Mouse (Mus musculus) forebrain, embryonic 10.5 days (tissue): ENCODE data around the gene Vmn1r128. TPM values are rescaled to one million over a fixed set of nuclear protein-coding genes. Genes with fewer than 3 reads are reported as not detected.
"Not testable (repeated sequence)": the region's sequence is repeated elsewhere in the genome, so short reads cannot be mapped to it uniquely, and the experiment has no call there.

Source experiments
- DNase-seq: peaks from one replicate; pipeline ENCODE4 v3.0.0-alpha.2; 2017; ENCODE audit warnings: low spot score; ENCODE audit errors: extremely low spot score
- H3K27ac ChIP-seq: fragments of 300-500 bp; sonication (generic); 2 replicates; pipeline ENCODE4 v1.5.1; 2016; ENCODE audit warnings: mild to moderate bottlenecking
- H3K27me3 ChIP-seq: fragments of 300-500 bp; sonication (generic); 2 replicates; pipeline ENCODE4 v1.6.1; 2016; ENCODE audit warnings: mild to moderate bottlenecking; ENCODE audit not compliant: poor library complexity, severe bottlenecking
- H3K36me3 ChIP-seq: fragments of 300-500 bp; sonication (generic); replicated peaks from 2 replicates; pipeline ENCODE4 v1.6.1; 2016; ENCODE audit warnings: mild to moderate bottlenecking, moderate library complexity
- H3K4me1 ChIP-seq: fragments of 300-500 bp; sonication (generic); 2 replicates; pipeline ENCODE4 v1.6.1; 2016
- H3K4me3 ChIP-seq: fragments of 300-500 bp; sonication (generic); 2 replicates; pipeline ENCODE4 v1.5.1; 2016; ENCODE audit warnings: mild to moderate bottlenecking, moderate library complexity
- H3K9me3 ChIP-seq: fragments of 300-500 bp; sonication (generic); 2 replicates; pipeline ENCODE4 v1.6.1; 2016; ENCODE audit warnings: mild to moderate bottlenecking, moderate library complexity
- WGBS: fragments of 180-500 bp; shearing (Covaris S2); methylation state at CpG from one replicate; pipeline ENCODE4 v1.1.7; 2016; 5-methylcytosine and 5-hydroxymethylcytosine counted together
- polyA plus RNA-seq: library from polyadenylated mRNA; unstranded; fragments of >200 nt; fragmentation: Nextera tagmentation; extraction: Ambion mirVana; gene quantifications from 2 replicates; pipeline ENCODE4 v1.2.1, GENCODE M21; 2016

Gene Vmn1r128
- polyA plus RNA-seq = not detected in 2 replicates

DNA sequence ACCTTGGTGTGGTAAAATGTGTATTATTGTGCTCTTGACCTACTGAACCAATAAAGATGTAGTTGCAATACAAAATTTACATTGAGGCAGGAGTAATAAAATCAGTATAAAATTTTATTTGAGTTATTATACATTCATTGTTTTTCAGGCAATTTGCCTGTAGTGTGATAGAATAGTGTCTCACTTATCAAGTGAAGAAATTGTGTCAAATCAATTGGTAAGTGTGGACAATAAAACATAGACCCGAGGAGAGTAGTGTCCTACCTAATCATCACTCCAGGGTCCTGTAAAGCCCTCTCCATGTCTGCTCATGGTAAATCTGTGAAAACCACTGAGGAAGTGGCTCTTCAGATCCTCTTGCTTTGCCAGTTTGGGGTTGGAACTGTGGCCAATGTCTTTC is at the start of gene Vmn1r128:
Gene Vmn1r128, plus strand, starts transcription at position 301 of the 400 bp plus-strand sequence.
- not testable (repeated sequence) for H3K27me3 ChIP-seq, H3K27ac ChIP-seq, DNase-seq, H3K4me1 ChIP-seq, H3K9me3 ChIP-seq, H3K4me3 ChIP-seq, H3K36me3 ChIP-seq
- 68% methylated on average over 1 of the region's 1 CpGs for WGBS

DNA sequence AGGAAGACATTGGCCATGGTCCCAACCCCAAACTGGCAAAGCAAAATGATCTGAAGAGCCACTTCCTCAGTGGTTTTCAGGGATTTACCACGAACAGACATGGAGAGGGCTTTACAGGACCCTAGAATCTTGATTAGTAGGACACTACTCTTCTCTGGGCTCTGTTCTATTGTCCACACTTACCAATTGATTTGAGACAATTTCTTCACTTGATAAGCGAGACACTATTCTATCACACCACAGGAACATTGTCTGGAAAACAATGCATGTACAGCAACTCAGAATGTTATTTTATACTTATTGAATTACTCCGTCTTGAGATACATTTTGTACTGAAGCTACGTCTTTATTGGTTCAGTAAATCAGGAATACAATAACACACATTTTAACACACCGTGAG is 47.8 kb upstream of the Vmn1r128 start, which contains the start of gene Vmn1r126:
Gene Vmn1r126, minus strand, starts transcription at position 101 of the 400 bp plus-strand sequence.
- not testable (repeated sequence) for H3K27ac ChIP-seq, H3K4me1 ChIP-seq, H3K9me3 ChIP-seq, H3K4me3 ChIP-seq, H3K36me3 ChIP-seq, H3K27me3 ChIP-seq, DNase-seq
- no CpG with 5 or more reads among the region's 5 CpGs for WGBS

DNA sequence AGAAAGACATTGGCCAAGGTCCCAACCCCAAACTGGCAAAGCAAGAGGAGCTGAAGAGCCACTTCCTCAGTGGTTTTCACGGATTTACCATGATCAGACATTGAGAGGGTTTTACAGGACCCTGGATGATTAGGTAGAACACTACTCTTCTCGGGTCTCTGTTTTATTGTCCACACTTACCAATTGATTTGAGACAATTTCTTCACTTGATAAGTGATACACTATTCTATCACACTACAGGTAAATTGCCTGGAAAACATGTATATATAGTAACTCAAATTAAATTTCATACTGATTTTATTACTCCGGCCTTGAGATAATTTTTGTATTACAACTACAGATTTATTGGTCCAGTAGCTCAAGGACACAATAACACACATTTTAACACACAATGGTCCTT is 29.4 kb upstream of the Vmn1r128 start, which contains the start of gene Vmn1r127:
Gene Vmn1r127, minus strand, starts transcription at position 101 of the 400 bp plus-strand sequence.
- DNase-seq, H3K27me3 ChIP-seq, H3K4me3 ChIP-seq, H3K4me1 ChIP-seq, H3K27ac ChIP-seq, H3K9me3 ChIP-seq, H3K36me3 ChIP-seq: not testable (repeated sequence)
- WGBS = no CpG with 5 or more reads among the region's 3 CpGs

DNA sequence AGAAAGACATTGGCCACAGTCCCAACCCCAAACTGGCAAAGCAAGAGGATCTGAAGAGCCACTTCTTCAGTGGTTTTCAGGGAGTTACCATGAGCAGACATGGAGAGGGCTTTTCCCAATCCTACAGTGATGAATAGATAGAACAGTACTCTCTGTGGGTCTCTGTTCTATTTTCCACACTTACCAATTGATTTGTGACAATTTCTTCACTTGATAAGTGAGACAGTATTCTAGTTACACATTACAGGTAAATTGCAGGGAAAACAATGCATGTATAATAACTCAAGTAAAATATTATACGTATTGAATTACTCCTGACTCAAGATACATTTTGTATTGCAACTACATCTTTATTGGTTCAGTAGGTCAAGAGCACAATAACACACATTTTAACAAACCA is 12.0 kb downstream of the Vmn1r128 start, which contains the start of gene Vmn1r129:
Gene Vmn1r129, minus strand, starts transcription at position 101 of the 400 bp plus-strand sequence.
- not testable (repeated sequence) for H3K9me3 ChIP-seq, H3K36me3 ChIP-seq, DNase-seq, H3K4me3 ChIP-seq, H3K4me1 ChIP-seq, H3K27me3 ChIP-seq, H3K27ac ChIP-seq
- no CpG with 5 or more reads among the region's 1 CpGs for WGBS

Other genes starting within 250 kb of the Vmn1r128 start
- gene Vmn1r122, start 215.2 kb upstream of the Vmn1r128 start, polyA plus RNA-seq = not detected in 2 replicates
- gene Vmn1r123, start 187.2 kb upstream of the Vmn1r128 start, polyA plus RNA-seq = not detected in 2 replicates
- gene Gm5157, start 158.9 kb upstream of the Vmn1r128 start, polyA plus RNA-seq = not detected in 2 replicates
- gene Vmn1r124, start 88.8 kb upstream of the Vmn1r128 start, polyA plus RNA-seq = not detected in 2 replicates
- not detected in 2 replicates for gene Vmn1r125, start 77.2 kb upstream of the Vmn1r128 start, polyA plus RNA-seq
- not detected in 2 replicates for gene Vmn1r126, start 47.9 kb upstream of the Vmn1r128 start, polyA plus RNA-seq
- gene Vmn1r127, start 29.5 kb upstream of the Vmn1r128 start, polyA plus RNA-seq = not detected in 2 replicates
- gene Vmn1r129, start 11.9 kb downstream of the Vmn1r128 start, polyA plus RNA-seq = not detected in 2 replicates
- not detected in 2 replicates for gene Gm6882, start 83.4 kb downstream of the Vmn1r128 start, polyA plus RNA-seq
- gene Vmn1r130, start 162.4 kb downstream of the Vmn1r128 start, polyA plus RNA-seq = not detected in 2 replicates
- gene Vmn1r131, start 196.7 kb downstream of the Vmn1r128 start, polyA plus RNA-seq = not detected in 2 replicates